Mouse (Mus musculus): ENCODE data around the gene Ugt1a8.

GRCm38 (mm10) chr1:88253540-88253939 lies 165.9 kb downstream of the Ugt1a8 start:
- TF ChIP-seq EP300 (IDR thresholded peaks at IDR 0.05; ENCODE audit: insufficient read depth, low read depth, low read length) = no peak
- no peak for TF ChIP-seq CTCF (IDR thresholded peaks at IDR 0.05)
